Mouse (Mus musculus): ENCODE measurements around the gene Gm17387.

DNA sequence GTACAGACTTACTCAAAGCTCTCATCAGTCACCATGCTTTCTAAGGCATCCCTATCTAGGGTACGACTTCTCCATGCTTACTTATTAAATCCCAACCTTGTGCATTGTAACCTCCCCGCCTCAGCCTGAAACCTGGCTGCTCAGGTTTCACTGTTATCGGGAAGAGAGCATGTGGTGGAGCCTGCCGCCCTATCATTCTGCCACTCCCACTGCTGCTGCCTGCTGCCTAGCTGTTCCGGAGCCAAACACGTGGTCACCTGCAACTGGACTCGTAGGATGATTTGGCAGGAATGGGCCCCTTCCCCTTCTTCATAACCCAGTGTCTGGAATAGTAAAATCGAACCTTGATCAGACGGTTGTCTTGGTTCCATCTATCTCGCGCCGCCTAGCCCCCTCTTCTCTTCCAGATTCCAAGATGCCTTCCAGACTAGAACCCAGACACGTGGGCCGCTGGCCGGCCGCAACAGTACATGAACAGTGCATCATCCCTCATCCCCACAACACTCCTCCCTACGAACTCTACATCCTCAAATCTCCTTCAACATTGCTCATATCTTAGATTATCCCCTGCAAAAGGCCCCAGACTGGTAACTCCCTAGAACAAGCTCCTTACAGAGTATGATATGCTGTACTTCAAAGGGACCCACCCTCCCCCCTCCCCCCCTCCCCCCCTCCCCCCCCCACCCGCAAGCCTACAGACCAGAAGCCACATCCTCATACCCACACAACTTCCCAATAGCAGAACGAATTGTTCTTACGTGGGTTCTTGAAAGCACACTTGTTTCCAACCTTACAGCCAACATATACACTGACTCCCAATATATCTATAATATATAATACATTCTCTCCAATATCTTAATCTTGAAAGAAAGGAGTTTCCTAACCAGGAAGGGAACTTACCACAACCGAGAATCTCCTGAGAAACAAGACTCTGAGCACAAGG, 9.4 kb downstream of the Gm17387 start:
- no peak for TF ChIP-seq POLR2A (IDR thresholded peaks at IDR 0.05; ENCODE audit: extremely low read depth, insufficient read depth, low read length)
- TF ChIP-seq CTCF (IDR thresholded peaks at IDR 0.05; ENCODE audit: low read depth, low read length), result no peak

Data from liver, adult 2 months (tissue).